Mouse (Mus musculus) heart, postnatal 25 days (tissue): Measurements from ENCODE around the gene Scn2a. TPM values are rescaled to one million over a fixed set of nuclear protein-coding genes. Genes with fewer than 3 reads are reported as not detected.
"Not testable (repeated sequence)": the region's sequence is repeated elsewhere in the genome, so short reads cannot be mapped to it uniquely, and the experiment has no call there.

Source experiments
- DNase-seq: peaks from one replicate; pipeline ENCODE4 v3.0.0; 2022; ENCODE audit warnings: low spot score
- intact Hi-C: fragments of 180-260 bp; cut with DNase I; formaldehyde crosslinking; loops from one replicate; pipeline ENCODE4 v1.15.1; 2025
- total RNA-seq, 2 experiments: library from RNA; stranded (reverse); gene quantifications; 2 replicates each; pipeline ENCODE4 v1.2.3; 2021

Scn2a gene
- total RNA-seq, 2 experiments from 2014 or later, result 0.42 to 0.67 TPM

DNA sequence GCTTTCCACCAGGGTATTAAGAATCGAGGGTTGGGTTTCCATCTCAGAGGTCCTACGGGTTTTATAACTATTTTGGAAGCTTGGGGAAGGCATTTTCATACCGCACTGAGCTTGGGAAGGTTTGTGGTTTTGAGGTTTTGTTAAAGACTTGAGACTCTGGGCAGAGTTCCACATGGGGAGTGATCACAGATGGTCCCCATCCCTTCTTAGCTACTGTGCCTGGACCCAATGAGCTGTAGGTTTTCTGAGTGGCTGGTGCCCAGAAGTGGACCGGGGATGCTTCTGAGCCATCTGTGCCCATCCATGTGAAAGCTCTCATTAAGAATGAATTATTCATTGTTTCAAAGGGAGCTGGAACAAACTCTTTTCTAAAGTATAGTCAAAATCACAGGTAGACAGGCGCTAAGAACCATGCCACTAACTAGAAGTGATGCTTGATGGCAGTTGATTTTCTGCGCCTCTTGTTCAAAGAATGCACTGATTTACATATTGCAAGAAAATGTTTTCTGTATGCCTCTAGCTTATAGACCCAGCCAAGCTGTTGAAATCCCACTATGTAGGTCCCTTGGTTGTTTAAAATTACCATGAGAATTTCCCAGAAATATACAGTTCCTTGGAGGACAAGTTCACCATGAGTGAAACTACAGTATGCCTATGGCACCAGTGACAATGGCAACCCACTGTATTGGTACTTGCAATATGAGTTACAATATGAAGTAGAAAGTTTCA, 70.0 kb downstream of the Scn2a start:
- no peak for DNase-seq
- intact Hi-C loops, result no loop called here

GRCm38 (mm10) chr2:65694485-65694884, 73.9 kb downstream of the Scn2a start:
- no peak for DNase-seq
- intact Hi-C loops, result no loop called here

DNA sequence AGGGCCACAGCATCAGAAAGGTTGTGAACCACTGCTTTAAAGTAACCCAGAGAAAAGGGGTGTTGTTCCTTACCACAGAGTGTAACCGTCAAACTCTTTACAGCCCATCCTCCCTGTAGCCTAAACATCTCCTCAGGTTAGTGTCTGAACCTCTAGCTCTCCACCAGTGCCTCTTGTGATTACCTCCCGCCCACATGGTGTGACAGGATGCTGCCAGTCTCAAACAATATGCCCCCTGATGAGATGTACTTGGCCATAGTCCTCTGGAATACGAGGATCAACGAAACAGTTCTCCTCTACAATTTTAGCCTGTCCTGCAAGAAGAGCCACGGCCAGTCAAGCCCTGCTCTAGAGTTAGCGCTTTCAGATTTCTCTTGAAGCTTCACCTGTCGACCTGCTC, 74.5 kb downstream of the Scn2a start:
- intact Hi-C loops, result no loop called here
- DNase-seq, result no peak

GRCm38 (mm10) chr2:65700246-65700645, 79.7 kb downstream of the Scn2a start:
- no peak for DNase-seq
- intact Hi-C loops, result no loop called here

DNA sequence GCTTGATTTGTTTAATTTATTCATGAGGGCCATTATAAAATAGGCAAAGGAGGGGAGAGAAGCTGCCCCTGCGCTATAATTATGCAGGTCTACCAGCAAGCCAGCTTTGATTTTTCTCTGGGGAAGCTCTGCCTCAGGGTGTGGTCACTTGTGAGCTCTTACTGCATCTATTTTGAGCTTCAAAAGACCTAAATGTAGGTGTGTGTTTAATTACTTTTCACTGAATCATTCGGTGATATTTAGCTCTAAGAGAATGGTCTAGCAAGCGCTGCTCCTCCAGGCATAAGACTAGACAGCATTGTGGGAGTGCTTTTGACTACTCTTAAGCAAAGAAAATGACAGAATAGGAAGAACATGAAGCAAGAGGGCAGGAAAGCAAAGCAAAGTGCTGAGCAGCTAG, 80.6 kb downstream of the Scn2a start:
- intact Hi-C loops, result no loop called here
- DNase-seq, result no peak

DNA sequence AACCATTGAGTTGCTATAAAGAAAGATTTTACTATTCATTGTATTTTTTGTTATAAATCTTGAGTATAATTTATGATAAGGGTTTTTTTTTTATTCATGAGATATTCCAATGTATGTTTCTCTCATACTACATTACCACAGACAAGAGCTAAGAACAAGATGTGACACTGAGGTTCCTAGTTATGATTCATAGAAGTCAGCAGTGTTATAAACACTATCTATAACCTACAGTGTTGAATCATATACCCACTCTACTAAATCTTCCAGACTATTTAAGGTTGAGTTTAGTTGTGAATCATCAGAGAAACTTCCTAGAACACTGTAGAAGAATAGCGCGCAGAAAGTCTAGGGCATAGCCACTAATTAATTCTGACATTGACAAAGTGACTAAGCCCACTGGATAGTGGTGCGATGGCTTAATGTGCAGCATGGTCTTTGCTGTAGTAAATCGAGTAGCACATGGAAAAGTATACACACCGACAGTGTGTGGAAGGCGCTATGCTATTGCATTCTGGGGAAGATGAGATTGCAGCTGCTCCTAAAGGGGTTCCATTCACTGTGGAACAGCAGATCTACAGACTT, 101.7 kb downstream of the Scn2a start:
- intact Hi-C loops, result no loop called here
- DNase-seq, result no peak

DNA sequence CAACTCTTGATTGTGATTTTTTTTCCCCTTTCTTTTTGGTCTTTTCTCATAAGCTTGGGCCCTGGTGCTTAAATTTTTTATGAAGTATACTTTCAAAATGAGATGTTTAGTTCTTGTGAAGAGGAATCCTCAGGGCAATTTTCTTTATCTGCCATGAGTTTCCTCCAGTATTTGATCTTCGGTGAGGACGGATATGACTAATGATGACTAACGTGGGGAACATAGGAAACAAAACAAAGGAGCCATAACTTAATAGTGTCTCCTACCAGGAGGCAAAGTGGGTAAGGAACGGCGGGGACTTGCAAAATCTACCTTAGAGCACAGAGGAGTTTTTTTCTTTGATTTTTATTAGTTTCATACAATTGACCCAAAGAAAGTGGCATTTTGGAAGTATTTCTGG, 124.8 kb downstream of the Scn2a start:
- DNase-seq, result no peak
- intact Hi-C loops, result no loop called here

DNA sequence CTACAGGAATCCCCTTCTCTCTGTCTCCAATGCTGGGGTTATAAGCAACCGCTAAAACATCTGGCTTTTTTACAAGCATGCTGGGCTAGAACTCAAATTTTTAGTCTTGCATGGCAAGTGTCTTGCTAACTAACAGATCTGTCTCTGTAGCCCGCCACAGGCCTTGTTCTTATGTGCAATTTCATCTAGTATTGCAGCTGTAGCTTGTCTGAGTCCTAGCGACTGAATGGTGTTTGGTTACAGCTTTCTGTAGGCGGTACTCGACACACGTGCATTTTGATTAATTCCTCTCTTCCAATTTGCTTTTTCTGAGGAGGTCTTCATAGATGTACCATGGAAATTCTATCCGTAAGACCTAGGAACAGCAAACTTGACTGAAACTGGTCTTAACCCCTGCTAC, 161.9 kb downstream of the Scn2a start:
- no peak for DNase-seq
- intact Hi-C loops, result no loop called here

DNA sequence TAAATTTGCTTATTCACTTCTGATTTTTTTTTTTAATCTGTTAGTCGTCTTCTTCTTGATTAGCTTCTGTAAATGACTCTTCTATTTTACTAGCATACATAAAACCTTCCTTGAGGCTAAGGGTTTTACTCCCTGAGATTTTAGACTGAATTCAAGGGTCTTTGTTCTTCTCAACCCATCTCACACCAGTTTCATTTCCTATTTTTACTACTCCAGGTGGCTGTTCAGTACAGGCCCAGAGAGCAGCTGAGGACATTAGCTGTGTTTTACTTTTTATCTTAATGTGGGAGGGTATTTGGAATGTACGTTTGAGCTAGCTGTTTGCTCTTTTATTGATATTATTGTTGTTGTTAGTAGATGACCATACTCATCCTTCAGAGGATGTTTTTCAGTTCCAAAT, 162.8 kb downstream of the Scn2a start:
- intact Hi-C loops, result no loop called here
- no peak for DNase-seq

- intact Hi-C loops, result loop anchor here (5.0 kb wide), 2 partner anchors 250 to 390 kb away; no protein-coding TSS in a partner anchor
- DNase-seq, result no peak
Observed at GRCm38 (mm10) chr2:65792516-65792915, 171.9 kb downstream of the Scn2a start.

GRCm38 (mm10) chr2:65793593-65793992, 173.0 kb downstream of the Scn2a start:
- intact Hi-C loops, result loop anchor here (5.0 kb wide), 2 partner anchors 249 to 389 kb away; no protein-coding TSS in a partner anchor
- DNase-seq, result no peak

DNA sequence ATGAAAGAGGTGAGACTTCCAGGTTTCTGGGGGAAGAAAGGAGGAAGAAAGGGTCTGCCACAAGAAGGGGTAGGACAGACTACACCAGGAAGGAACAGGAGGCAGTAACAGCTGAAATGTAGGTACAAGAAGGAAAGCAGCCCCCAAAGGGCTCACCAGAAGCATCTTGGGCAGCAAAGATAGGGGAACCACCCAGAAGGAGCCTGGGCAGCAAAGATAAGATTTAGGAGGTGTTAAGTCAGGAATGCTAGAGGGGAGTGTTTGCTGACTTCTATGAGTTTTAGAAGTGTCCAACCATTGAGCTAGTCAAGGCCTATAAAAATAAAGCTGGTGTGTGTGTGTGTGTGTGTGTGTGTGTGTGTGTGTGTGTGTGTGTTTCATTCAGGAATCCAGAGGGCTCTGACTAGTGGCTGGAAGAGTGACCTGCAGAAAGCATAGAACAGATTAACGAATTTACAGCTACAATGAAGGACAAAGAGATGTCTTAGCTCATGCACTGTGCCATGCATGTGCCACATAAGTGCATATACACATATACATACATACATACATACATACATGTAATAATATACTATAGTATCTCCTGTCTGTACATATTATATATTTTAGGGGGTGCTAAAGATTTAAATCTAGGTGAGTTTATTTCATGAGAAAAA, 180.6 kb downstream of the Scn2a start:
- DNase-seq, result no peak
- intact Hi-C loops, result no loop called here

GRCm38 (mm10) chr2:65806556-65806955, 186.0 kb downstream of the Scn2a start:
- DNase-seq, result no peak
- intact Hi-C loops, result no loop called here

- DNase-seq, intact Hi-C loops: not testable (repeated sequence)
Observed at GRCm38 (mm10) chr2:65811203-65811602, 190.6 kb downstream of the Scn2a start.

Other genes starting within 250 kb of the Scn2a start
- gene Scn3a, start 53.1 kb upstream of the Scn2a start, total RNA-seq, result 1 to 10 TPM in 1 of 2 experiments, under 1 TPM in 1; 0.75 to 2.1 TPM
- under 1 TPM; 0.22 to 0.23 TPM for gene Csrnp3, start 225.0 kb downstream of the Scn2a start, total RNA-seq